Mouse (Mus musculus) intestine, postnatal 0 days (tissue): ENCODE results near the gene Gla. TPM values are rescaled to one million over a fixed set of nuclear protein-coding genes. Genes with fewer than 3 reads are reported as not detected.

Source experiments
- ATAC-seq: fragments of 200-750 bp; cut with Nextera tagmentation; 2 replicates; pipeline ENCODE4 v1.8.0; 2017; ENCODE audit warnings: mild to moderate bottlenecking, moderate TSS enrichment, moderate library complexity
- H3K27ac ChIP-seq: fragments of 300-500 bp; sonication (generic); 2 replicates; pipeline ENCODE4 v1.5.1; 2014; ENCODE audit warnings: mild to moderate bottlenecking, low read depth, low read length, moderate library complexity
- H3K27me3 ChIP-seq: fragments of 300-500 bp; sonication (generic); replicated peaks from 2 replicates; pipeline ENCODE4 v1.6.1; 2014; ENCODE audit warnings: low read length, mixed read lengths; ENCODE audit not compliant: control insufficient read depth, insufficient read depth
- H3K36me3 ChIP-seq: fragments of 300-500 bp; sonication (generic); 2 replicates; pipeline ENCODE4 v1.6.1; 2014; ENCODE audit warnings: mild to moderate bottlenecking, moderate library complexity; ENCODE audit not compliant: control insufficient read depth, insufficient read depth
- H3K4me1 ChIP-seq: fragments of 300-500 bp; sonication (generic); replicated peaks from 2 replicates; pipeline ENCODE4 v1.6.1; 2014; ENCODE audit warnings: antibody characterized with exemption, low read length, mixed read lengths; ENCODE audit not compliant: control insufficient read depth, insufficient read depth
- H3K4me2 ChIP-seq: fragments of 300-500 bp; sonication (generic); replicated peaks from 2 replicates; pipeline ENCODE4 v1.6.1; 2014; ENCODE audit warnings: low read depth, mild to moderate bottlenecking, moderate library complexity
- H3K4me3 ChIP-seq: fragments of 300-500 bp; sonication (generic); 2 replicates; pipeline ENCODE4 v1.5.1; 2014; ENCODE audit warnings: low read depth, low read length
- H3K9ac ChIP-seq: fragments of 300-500 bp; sonication (generic); 2 replicates; pipeline ENCODE4 v1.6.1; 2014; ENCODE audit warnings: mild to moderate bottlenecking, low read depth, low read length
- H3K9me3 ChIP-seq: fragments of 300-500 bp; sonication (generic); 2 replicates; pipeline ENCODE4 v1.6.1; 2016; ENCODE audit warnings: mixed run types; ENCODE audit not compliant: control insufficient read depth
- CTCF ChIP-seq: sonication (generic); IDR thresholded peaks from 2 replicates; pipeline ENCODE4 v1.5.1; 2016; ENCODE audit warnings: low read depth, mild to moderate bottlenecking, control low read depth, antibody characterized with exemption, moderate library complexity
- WGBS: fragments of 180-500 bp; shearing (Covaris S2); extraction: QIAGEN DNeasy Blood & Tissue Kit; methylation state at CpG from one replicate; pipeline ENCODE4 v1.1.7; 2014; 5-methylcytosine and 5-hydroxymethylcytosine counted together
- polyA plus RNA-seq: library from polyadenylated mRNA; unstranded; fragments of >200 nt; fragmentation: Nextera tagmentation; extraction: Ambion mirVana; gene quantifications from 2 replicates; pipeline ENCODE4 v1.2.1, GENCODE M21; 2015

The Gla gene
- polyA plus RNA-seq, 1 experiment from 2014 or later, result 26.2 TPM

DNA sequence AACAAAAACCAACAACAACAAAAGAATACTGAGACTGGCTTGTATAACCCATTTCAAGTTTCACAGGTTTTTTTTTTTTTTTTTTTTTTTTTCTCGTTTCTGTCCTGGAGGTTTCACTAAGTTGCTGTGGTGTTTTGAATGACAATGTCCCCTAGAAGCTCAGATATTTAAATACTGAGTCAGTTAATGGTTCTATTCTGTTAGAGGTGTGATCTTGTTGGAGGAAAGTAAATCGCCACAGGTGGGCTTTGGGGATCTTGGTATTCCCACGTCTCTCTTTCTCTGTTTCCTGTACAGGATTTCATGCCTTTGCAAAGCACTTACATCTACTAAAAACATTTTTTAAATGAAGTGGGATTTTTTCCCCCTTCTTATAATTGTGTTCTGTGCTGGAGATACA, 34.2 kb upstream of the Gla start:
- no peaks in the 10 kb centered on the region for H3K9me3 ChIP-seq
- H3K4me3 ChIP-seq, result no peak overlapping the region
- TF ChIP-seq CTCF, result no peak
- 57% methylated on average over 3 of the region's 3 CpGs for WGBS
- H3K9ac ChIP-seq, result no peak overlapping the region
- H3K4me2 ChIP-seq, result no peak overlapping the region
- H3K27ac ChIP-seq, result no peak overlapping the region
- no peak for ATAC-seq
- no peaks in the 10 kb centered on the region for H3K36me3 ChIP-seq
- H3K27me3 ChIP-seq, result no peaks in the 10 kb centered on the region
- no peaks in the 10 kb centered on the region for H3K4me1 ChIP-seq

DNA sequence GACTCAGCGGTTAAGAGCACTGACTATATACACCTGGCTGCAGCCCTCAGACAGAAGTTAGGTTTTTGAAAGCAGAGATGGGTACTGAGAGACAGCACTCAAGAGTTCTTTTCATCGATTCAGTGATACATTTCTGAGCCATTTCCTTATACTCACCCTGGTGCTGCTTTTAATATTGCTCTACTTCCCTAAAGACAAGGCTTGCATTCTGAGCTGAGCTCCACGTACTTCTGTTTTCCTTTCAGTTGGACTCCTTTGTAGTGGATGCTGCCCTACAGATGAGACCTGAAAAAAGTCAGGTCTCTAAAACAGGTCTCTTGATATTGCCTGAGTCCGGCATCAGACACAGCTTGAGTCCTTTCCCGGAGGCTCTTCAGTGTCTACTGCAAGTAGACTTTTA, 31.8 kb upstream of the Gla start:
- WGBS, result 86% methylated on average over 5 of the region's 5 CpGs
- Histone ChIP-seq H3K9ac (no peak overlapping the region), H3K27me3 (no peaks in the 10 kb centered on the region), H3K4me1 (no peaks in the 10 kb centered on the region), H3K9me3 (no peaks in the 10 kb centered on the region), H3K27ac (no peak overlapping the region), H3K4me2 (no peak overlapping the region), H3K4me3 (no peak overlapping the region), H3K36me3 (no peaks in the 10 kb centered on the region)
- no peak for ATAC-seq
- no peak for TF ChIP-seq CTCF

DNA sequence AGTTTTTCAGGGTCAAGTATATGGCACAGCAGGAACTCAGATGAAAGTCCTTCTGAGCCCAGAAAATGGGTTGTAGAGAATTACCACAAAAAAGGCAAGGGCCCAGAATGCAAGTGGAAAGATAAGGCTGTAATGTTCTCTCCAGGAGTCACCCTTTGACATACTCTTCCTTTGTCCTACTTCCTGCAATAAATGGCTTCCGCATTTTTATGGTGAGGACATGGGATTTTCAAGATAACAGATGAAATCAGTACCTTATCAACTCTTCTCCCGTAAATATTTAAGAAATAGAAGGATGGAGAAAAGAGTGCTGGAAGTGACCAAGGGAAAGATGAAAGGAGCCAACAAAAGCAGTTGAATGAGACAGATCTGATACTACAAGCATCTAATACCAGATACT, 27.3 kb upstream of the Gla start:
- no peak overlapping the region for H3K4me2 ChIP-seq
- no peak overlapping the region for H3K4me3 ChIP-seq
- H3K27ac ChIP-seq, result no peak overlapping the region
- H3K27me3 ChIP-seq, result no peaks in the 10 kb centered on the region
- H3K4me1 ChIP-seq, result no peaks in the 10 kb centered on the region
- no peak for TF ChIP-seq CTCF
- 44% methylated on average over 2 of the region's 2 CpGs for WGBS
- no peaks in the 10 kb centered on the region for H3K36me3 ChIP-seq
- no peaks in the 10 kb centered on the region for H3K9me3 ChIP-seq
- no peak for ATAC-seq
- no peak overlapping the region for H3K9ac ChIP-seq

DNA sequence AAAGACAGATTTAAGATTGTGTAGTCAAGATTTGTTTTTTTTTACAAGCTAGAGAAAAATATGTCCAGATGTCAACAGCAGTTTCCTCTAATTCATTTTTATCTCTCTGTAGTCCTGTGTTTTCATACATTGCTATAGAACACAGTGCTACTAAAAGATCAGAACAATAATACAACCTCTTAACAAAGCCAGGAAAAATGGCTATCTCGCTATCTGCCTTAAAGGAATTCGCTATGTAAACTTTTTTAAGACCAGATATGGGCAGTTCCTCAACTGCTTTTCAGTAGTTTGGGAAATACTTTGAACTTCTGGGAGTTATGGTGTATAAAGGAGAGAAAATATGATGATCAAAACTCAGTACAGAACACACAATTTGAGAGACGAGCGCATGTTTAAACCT, 22.4 kb upstream of the Gla start:
- H3K36me3 ChIP-seq, result no peaks in the 10 kb centered on the region
- 67% methylated on average over 4 of the region's 4 CpGs for WGBS
- no peak for TF ChIP-seq CTCF

DNA sequence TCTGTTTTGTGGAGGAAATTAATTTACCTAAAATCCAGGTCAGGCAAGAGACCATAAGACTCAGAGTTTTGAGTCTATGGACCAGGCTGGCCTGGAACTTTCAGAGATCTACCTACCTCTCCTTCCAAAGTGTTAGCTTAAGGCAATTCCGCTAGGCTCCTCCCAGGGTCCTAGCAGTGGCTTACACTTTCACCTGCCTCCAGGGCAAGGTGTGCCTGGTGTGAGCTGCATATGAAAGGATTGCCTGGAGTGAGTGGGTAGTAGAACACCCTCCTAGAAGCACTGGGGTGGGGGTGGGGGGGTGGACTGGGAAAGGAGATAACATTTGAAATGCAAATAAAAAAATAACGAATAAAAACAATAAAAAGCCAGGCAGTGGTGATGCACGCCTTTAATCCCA, 20.8 kb upstream of the Gla start:
- TF ChIP-seq CTCF, result no peak
- no peak for ATAC-seq
- WGBS, result 65% methylated on average over 3 of the region's 3 CpGs
- H3K27me3 ChIP-seq, result no peaks in the 10 kb centered on the region
- H3K9ac ChIP-seq, result no peak overlapping the region
- H3K27ac ChIP-seq, result no peak overlapping the region
- H3K9me3 ChIP-seq, result no peaks in the 10 kb centered on the region
- no peaks in the 10 kb centered on the region for H3K36me3 ChIP-seq
- no peak overlapping the region for H3K4me2 ChIP-seq
- H3K4me1 ChIP-seq, result no peaks in the 10 kb centered on the region
- H3K4me3 ChIP-seq, result no peak overlapping the region

More for the DNA sequence above, 22.4 kb upstream of the Gla start:
- Histone ChIP-seq H3K4me1 (no peaks in the 10 kb centered on the region), H3K27me3 (no peaks in the 10 kb centered on the region), H3K27ac (no peak overlapping the region), H3K9me3 (no peaks in the 10 kb centered on the region), H3K9ac (no peak overlapping the region), H3K4me2 (no peak overlapping the region), H3K4me3 (no peak overlapping the region)
- no peak for ATAC-seq

DNA sequence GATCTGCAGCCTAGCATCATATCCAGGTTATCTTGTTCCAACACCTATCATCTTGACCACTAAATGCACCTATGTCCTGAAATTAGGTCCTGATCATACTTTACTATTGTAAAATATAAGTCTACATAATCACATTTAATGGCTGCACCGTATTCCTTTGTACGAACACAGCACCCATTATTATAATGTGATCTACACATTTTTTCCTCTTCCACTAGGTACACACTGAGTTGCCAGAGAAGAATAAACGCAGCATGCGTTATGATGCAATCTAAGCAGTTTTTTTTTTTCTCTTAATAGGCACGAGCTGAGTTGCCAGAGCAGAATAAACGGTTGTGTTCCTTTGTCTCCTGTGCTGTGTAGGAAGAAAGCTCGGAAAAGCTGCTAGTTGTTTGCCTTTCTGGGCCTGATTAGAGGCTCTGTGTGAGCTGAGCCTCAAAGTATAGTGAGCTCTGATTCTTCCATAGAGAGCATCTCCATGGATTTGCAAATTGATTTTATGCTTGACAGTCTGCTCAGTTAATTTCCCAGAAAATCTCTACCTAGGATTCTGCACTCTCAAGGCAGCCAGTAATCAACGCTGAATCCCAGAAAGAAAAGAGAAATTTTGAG, 19.4 kb upstream of the Gla start:
- no peak for ATAC-seq
- Histone ChIP-seq H3K9me3 (no peaks in the 10 kb centered on the region), H3K27me3 (no peaks in the 10 kb centered on the region), H3K4me1 (no peaks in the 10 kb centered on the region), H3K9ac (no peak overlapping the region), H3K4me2 (no peak overlapping the region), H3K36me3 (no peaks in the 10 kb centered on the region), H3K4me3 (no peak overlapping the region), H3K27ac (no peak overlapping the region)
- 51% methylated on average over 8 of the region's 8 CpGs for WGBS
- TF ChIP-seq CTCF, result no peak

DNA sequence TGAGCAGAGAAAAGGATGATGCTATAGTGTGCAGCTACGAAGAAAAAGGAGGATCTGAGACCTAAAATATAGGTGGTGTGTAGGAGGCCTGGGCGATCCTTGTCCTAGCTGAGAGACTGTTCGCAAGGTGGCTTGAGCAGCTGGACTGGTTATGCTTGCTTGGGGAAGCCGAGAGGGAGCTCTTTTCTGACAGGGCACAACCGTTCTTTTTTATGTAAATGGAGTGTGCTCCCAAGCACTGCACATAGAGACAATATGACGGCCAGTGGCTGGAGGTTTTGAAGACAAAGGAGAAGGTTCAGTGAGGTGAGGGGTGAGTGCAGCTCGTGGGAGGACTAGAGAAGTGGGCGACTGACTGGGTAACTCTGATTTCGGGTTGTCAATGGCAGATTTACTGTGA, 18.8 kb upstream of the Gla start:
- Histone ChIP-seq H3K9ac (no peak overlapping the region), H3K4me1 (no peaks in the 10 kb centered on the region), H3K27me3 (no peaks in the 10 kb centered on the region), H3K36me3 (no peaks in the 10 kb centered on the region), H3K4me2 (no peak overlapping the region), H3K4me3 (no peak overlapping the region), H3K9me3 (no peaks in the 10 kb centered on the region), H3K27ac (no peak overlapping the region)
- TF ChIP-seq CTCF, result no peak
- no peak for ATAC-seq
- 65% methylated on average over 9 of the region's 9 CpGs for WGBS
